Mouse (Mus musculus): ENCODE data around the gene Abcg8. TPM values are rescaled to one million over a fixed set of nuclear protein-coding genes. Genes with fewer than 3 reads are reported as not detected.

Gene Abcg8
- total and polyA plus RNA-seq, 3 experiments = not detected

GRCm38 (mm10) chr17:84709403-84709851, 33.3 kb downstream of the Abcg8 start:
- Histone ChIP-seq H3K27ac (ENCODE audit: control insufficient read depth, low read depth, low read length) (no peak overlapping the region), H3K4me1 (ENCODE audit: control insufficient read depth in 1 of 2, insufficient read depth in 2 of 2, low read length in 2 of 2) (no peaks in the 10 kb centered on the region), H3K27me3 (ENCODE audit: control insufficient read depth in 1 of 2, insufficient read depth in 2 of 2, low read length in 2 of 2) (no peaks in the 10 kb centered on the region), H3K9me3 (replicated peaks; ENCODE audit: insufficient read depth, low read length) (no peaks in the 10 kb centered on the region), H3K79me2 (ENCODE audit: control insufficient read depth, insufficient read depth, low read length, poor library complexity) (no peaks in the 10 kb centered on the region), H3K36me3 (ENCODE audit: control insufficient read depth in 1 of 2, insufficient read depth in 2 of 2, low read length in 2 of 2) (peaks cover 0 to 13% of the 10 kb centered on the region in 2 experiments; a peak in 2 of 4 replicates), H3K4me3 (ENCODE audit: control insufficient read depth in 1 of 2, insufficient read depth in 1 of 2, low read depth in 2 of 2, low read length in 2 of 2) (no peak overlapping the region), H3K9ac (ENCODE audit: control insufficient read depth, low read depth, low read length, poor library complexity, severe bottlenecking) (no peak overlapping the region)
- no peak for DNase-seq (ENCODE audit: low read depth, low spot score)
- TF ChIP-seq POLR2AphosphoS2 (IDR thresholded peaks at IDR 0.05; ENCODE audit: low read length) (no peak), MAZ (IDR thresholded peaks at IDR 0.05; ENCODE audit: low read depth, low read length) (no peak), SIN3A (IDR thresholded peaks at IDR 0.05; ENCODE audit: low read length) (no peak), ELF1 (IDR thresholded peaks at IDR 0.05; ENCODE audit: low read depth, low read length) (no peak), NRF1 (IDR thresholded peaks at IDR 0.05; ENCODE audit: insufficient read depth, low read depth, low read length, poor library complexity, severe bottlenecking) (no peak), NELFE (IDR thresholded peaks at IDR 0.05; ENCODE audit: low read depth, low read length) (no peak), JUND (IDR thresholded peaks at IDR 0.05; ENCODE audit: low read depth, low read length) (no peak), CTCF (IDR thresholded peaks at IDR 0.05 in 2 of 3, conservative IDR thresholded peaks at IDR 0.05 in 1 of 3; ENCODE audit: control insufficient read depth in 1 of 3, insufficient read depth in 1 of 3, low read depth in 2 of 3, low read length in 3 of 3, poor library complexity in 1 of 3, severe bottlenecking in 1 of 3) (no peak), MAFK (IDR thresholded peaks at IDR 0.05; ENCODE audit: borderline replicate concordance, low read depth, low read length) (no peak), UBTF (IDR thresholded peaks at IDR 0.05; ENCODE audit: borderline replicate concordance, insufficient read depth, low read depth, low read length) (no peak), CHD2 (IDR thresholded peaks at IDR 0.05; ENCODE audit: low read length) (no peak), SMC3 (IDR thresholded peaks at IDR 0.05; ENCODE audit: low read depth, low read length) (no peak), ZMIZ1 (IDR thresholded peaks at IDR 0.05; ENCODE audit: low read depth, low read length) (no peak)

GRCm38 (mm10) chr17:84713563-84714164, 37.6 kb downstream of the Abcg8 start:
- H3K36me3 ChIP-seq (ENCODE audit: control insufficient read depth in 1 of 2, insufficient read depth in 2 of 2, low read length in 2 of 2) = peaks cover 0 to 13% of the 10 kb centered on the region in 2 experiments; a peak in 2 of 4 replicates

GRCm38 (mm10) chr17:84714930-84715329, 38.8 kb downstream of the Abcg8 start:
- Histone ChIP-seq H3K4me1 (ENCODE audit: control insufficient read depth in 1 of 2, insufficient read depth in 2 of 2, low read length in 2 of 2) (no peaks in the 10 kb centered on the region), H3K9ac (ENCODE audit: control insufficient read depth, low read depth, low read length, poor library complexity, severe bottlenecking) (no peak overlapping the region), H3K27ac (ENCODE audit: control insufficient read depth, low read depth, low read length) (no peak overlapping the region), H3K36me3 (ENCODE audit: control insufficient read depth in 1 of 2, insufficient read depth in 2 of 2, low read length in 2 of 2) (peaks cover 0 to 11% of the 10 kb centered on the region in 2 experiments; a peak in 2 of 4 replicates), H3K9me3 (replicated peaks; ENCODE audit: insufficient read depth, low read length) (no peaks in the 10 kb centered on the region), H3K4me3 (ENCODE audit: control insufficient read depth in 1 of 2, insufficient read depth in 1 of 2, low read depth in 2 of 2, low read length in 2 of 2) (no peak overlapping the region), H3K79me2 (ENCODE audit: control insufficient read depth, insufficient read depth, low read length, poor library complexity) (no peaks in the 10 kb centered on the region), H3K27me3 (ENCODE audit: control insufficient read depth in 1 of 2, insufficient read depth in 2 of 2, low read length in 2 of 2) (no peaks in the 10 kb centered on the region)
- DNase-seq (ENCODE audit: low read depth, low spot score) = no peak
- TF ChIP-seq USF1 (IDR thresholded peaks at IDR 0.05; ENCODE audit: low read depth, low read length) (no peak), USF2 (IDR thresholded peaks at IDR 0.05; ENCODE audit: borderline replicate concordance in 1 of 2, insufficient read depth in 1 of 2, low read depth in 1 of 2, low read length in 2 of 2) (no peak), GATA1 (IDR thresholded peaks at IDR 0.05; ENCODE audit: low read depth, low read length) (no peak), TCF12 (IDR thresholded peaks at IDR 0.05; ENCODE audit: low read depth, low read length) (no peak)

More at GRCm38 (mm10) chr17:84713563-84714164, 37.6 kb downstream of the Abcg8 start:
- Histone ChIP-seq H3K4me3 (ENCODE audit: control insufficient read depth in 1 of 2, insufficient read depth in 1 of 2, low read depth in 2 of 2, low read length in 2 of 2) (no peak overlapping the region), H3K27ac (ENCODE audit: control insufficient read depth, low read depth, low read length) (no peak overlapping the region), H3K27me3 (ENCODE audit: control insufficient read depth in 1 of 2, insufficient read depth in 2 of 2, low read length in 2 of 2) (no peaks in the 10 kb centered on the region), H3K79me2 (ENCODE audit: control insufficient read depth, insufficient read depth, low read length, poor library complexity) (no peaks in the 10 kb centered on the region), H3K9me3 (replicated peaks; ENCODE audit: insufficient read depth, low read length) (no peaks in the 10 kb centered on the region), H3K9ac (ENCODE audit: control insufficient read depth, low read depth, low read length, poor library complexity, severe bottlenecking) (no peak overlapping the region), H3K4me1 (ENCODE audit: control insufficient read depth in 1 of 2, insufficient read depth in 2 of 2, low read length in 2 of 2) (no peaks in the 10 kb centered on the region)
- TF ChIP-seq MAZ (IDR thresholded peaks at IDR 0.05; ENCODE audit: low read depth, low read length) = no peak
- TF ChIP-seq GABPA (IDR thresholded peaks at IDR 0.05; ENCODE audit: low read depth, low read length) = no peak
- TF ChIP-seq MAX (IDR thresholded peaks at IDR 0.05; ENCODE audit: low read length) = no peak
- no peak for DNase-seq (ENCODE audit: low read depth, low spot score)

Data from MEL (cell line).